Mouse (Mus musculus) brain, adult 2 months (tissue): Measurements from ENCODE around the gene Pigyl.

Experiments used
- DNase-seq: peaks from one replicate; pipeline ENCODE4 v3.0.0; 2011; ENCODE audit warnings: low read depth, low spot score

Gene Pigyl

GRCm38 (mm10) chr9:22156497-22157245 is at the start of gene Pigyl:
Pigyl (plus strand) TSS chr9:22156846.
- DNase-seq, result peak; percentile 99

GRCm38 (mm10) chr9:22108194-22108593 is 48.5 kb upstream of the Pigyl start:
- DNase-seq, result no peak

GRCm38 (mm10) chr9:22115635-22116034 is 41.0 kb upstream of the Pigyl start:
- no peak for DNase-seq

- peak; percentile 28 for DNase-seq
Observed at GRCm38 (mm10) chr9:22116086-22116485, 40.6 kb upstream of the Pigyl start.

- DNase-seq, result peak; percentile 99
Observed at GRCm38 (mm10) chr9:22116740-22117426, 39.8 kb upstream of the Pigyl start, which contains the start of gene Elof1. Elof1 (minus strand) TSS chr9:22117172.

- DNase-seq, result peak; percentile 95
Observed at GRCm38 (mm10) chr9:22117754-22118456, 38.7 kb upstream of the Pigyl start.

- DNase-seq, result peak; percentile 80
Observed at GRCm38 (mm10) chr9:22119543-22119942, 37.1 kb upstream of the Pigyl start.

- DNase-seq, result no peak
Observed at GRCm38 (mm10) chr9:22121545-22121944, 35.1 kb upstream of the Pigyl start.

GRCm38 (mm10) chr9:22122005-22122404 is 34.6 kb upstream of the Pigyl start:
- DNase-seq, result no peak

GRCm38 (mm10) chr9:22123069-22123609 is 33.5 kb upstream of the Pigyl start:
- DNase-seq, result no peak

GRCm38 (mm10) chr9:22124169-22124568 is 32.5 kb upstream of the Pigyl start:
- no peak for DNase-seq

- no peak for DNase-seq
Observed at GRCm38 (mm10) chr9:22125246-22126027, 31.2 kb upstream of the Pigyl start.

- DNase-seq, result no peak
Observed at GRCm38 (mm10) chr9:22131226-22131981, 25.2 kb upstream of the Pigyl start.

GRCm38 (mm10) chr9:22132220-22132619 is 24.4 kb upstream of the Pigyl start:
- no peak for DNase-seq

GRCm38 (mm10) chr9:22134246-22134890 is 22.3 kb upstream of the Pigyl start:
- no peak for DNase-seq

GRCm38 (mm10) chr9:22134988-22135643 is 21.5 kb upstream of the Pigyl start:
- DNase-seq, result no peak

GRCm38 (mm10) chr9:22135644-22136390 is 20.8 kb upstream of the Pigyl start, which contains the start of gene Acp5:
Acp5 (minus strand) TSS chr9:22135711.
- DNase-seq, result peak; percentile 21

GRCm38 (mm10) chr9:22136765-22137547 is 19.7 kb upstream of the Pigyl start:
- peak; percentile 46 for DNase-seq
